Mouse (Mus musculus) stomach, postnatal 0 days (tissue): ENCODE measurements at regions not wholly inside any gene's neighbourhood (a gene's known extent, or its start where the extent isn't known, plus 50 kb on each side); places are given as distances from the start of the nearest gene placed in this dataset.
"Not testable (repeated sequence)": the region's sequence is repeated elsewhere in the genome, so short reads cannot be mapped to it uniquely, and the experiment has no call there.

ENCODE experiments used
- CTCF ChIP-seq: IDR thresholded peaks from 2 replicates; pipeline ENCODE4 v1.5.1; 2016; ENCODE audit warnings: antibody characterized with exemption, low read depth, mild to moderate bottlenecking, moderate library complexity
- EP300 ChIP-seq: optimal IDR thresholded peaks from 2 replicates; pipeline ENCODE3; 2016; ENCODE audit warnings: antibody characterized with exemption

DNA sequence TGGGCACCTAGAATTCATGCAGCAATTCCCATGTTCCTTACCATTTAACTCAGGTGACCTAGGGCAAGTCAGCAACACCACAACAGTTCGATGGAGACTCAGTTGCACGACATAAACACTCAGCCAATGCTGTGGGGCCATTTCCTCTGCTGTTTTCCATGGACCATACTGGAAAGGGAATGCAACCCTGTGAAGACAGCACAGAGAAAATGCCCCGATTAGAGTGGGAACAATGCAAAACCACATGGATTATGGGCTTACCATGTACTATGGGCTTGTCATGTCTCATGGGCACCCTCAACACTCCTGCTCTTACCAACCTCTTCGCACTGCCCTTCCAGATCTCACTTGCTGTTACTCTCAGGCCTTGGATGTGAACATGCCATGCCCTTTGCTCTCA lies 207.6 kb downstream of the Snurf start:
- TF ChIP-seq CTCF, EP300: not testable (repeated sequence)
